Mouse (Mus musculus): Measurements from ENCODE around the gene Grk1. TPM values are rescaled to one million over a fixed set of nuclear protein-coding genes. Genes with fewer than 3 reads are reported as not detected.

Grk1 gene
- total and polyA plus RNA-seq, 2 experiments from 2014 or later: 0.02 to 0.14 TPM

- no peaks in the 10 kb centered on the region for H3K4me1 ChIP-seq (ENCODE audit: insufficient read depth)
- H3K27ac ChIP-seq (ENCODE audit: low read depth, low read length): no peak overlapping the region
- H3K9me3 ChIP-seq (ENCODE audit: low read length): no peaks in the 10 kb centered on the region
- no peak overlapping the region for H3K4me3 ChIP-seq (ENCODE audit: low read depth, low read length)
- DNase-seq (no peak), ATAC-seq (no peak)
- H3K27me3 ChIP-seq (ENCODE audit: insufficient read depth, low read length): no peaks in the 10 kb centered on the region; the same call in 1 of the 2 replicates
- H3K36me3 ChIP-seq (ENCODE audit: insufficient read depth): no peaks in the 10 kb centered on the region
- 93% methylated on average over 2 of the region's 2 CpGs for WGBS
- no peak for TF ChIP-seq CTCF (IDR thresholded peaks at IDR 0.05; ENCODE audit: low read depth)
- no peak overlapping the region for H3K9ac ChIP-seq
- no peak overlapping the region for H3K4me2 ChIP-seq (ENCODE audit: low read depth)
Measured at GRCm38 (mm10) chr8:13442152-13442551, 37.3 kb downstream of the Grk1 start.

GRCm38 (mm10) chr8:13446456-13446855 lies 41.6 kb downstream of the Grk1 start:
- Histone ChIP-seq H3K27me3 (ENCODE audit: insufficient read depth, low read length) (no peaks in the 10 kb centered on the region), H3K27ac (ENCODE audit: low read depth, low read length) (no peak overlapping the region)
- 90% methylated on average over 6 of the region's 6 CpGs for WGBS

GRCm38 (mm10) chr8:13448145-13448544 lies 43.3 kb downstream of the Grk1 start:
- DNase-seq: no peak
- 70% methylated on average over 4 of the region's 4 CpGs for WGBS
- no peak for ATAC-seq
- no peak for TF ChIP-seq CTCF (IDR thresholded peaks at IDR 0.05; ENCODE audit: low read depth)
- Histone ChIP-seq H3K27ac (ENCODE audit: low read depth, low read length) (no peak overlapping the region), H3K9ac (no peak overlapping the region), H3K9me3 (ENCODE audit: low read length) (no peaks in the 10 kb centered on the region), H3K4me1 (ENCODE audit: insufficient read depth) (no peaks in the 10 kb centered on the region), H3K4me2 (ENCODE audit: low read depth) (no peak overlapping the region), H3K36me3 (ENCODE audit: insufficient read depth) (no peaks in the 10 kb centered on the region), H3K4me3 (ENCODE audit: low read depth, low read length) (no peak overlapping the region), H3K27me3 (ENCODE audit: insufficient read depth, low read length) (no peaks in the 10 kb centered on the region)

More at GRCm38 (mm10) chr8:13446456-13446855, 41.6 kb downstream of the Grk1 start:
- Histone ChIP-seq H3K4me1 (ENCODE audit: insufficient read depth) (no peaks in the 10 kb centered on the region), H3K4me2 (ENCODE audit: low read depth) (no peak overlapping the region), H3K9ac (no peak overlapping the region), H3K9me3 (ENCODE audit: low read length) (no peaks in the 10 kb centered on the region), H3K4me3 (ENCODE audit: low read depth, low read length) (no peak overlapping the region), H3K36me3 (ENCODE audit: insufficient read depth) (no peaks in the 10 kb centered on the region)
- DNase-seq (no peak), ATAC-seq (no peak)
- TF ChIP-seq CTCF (IDR thresholded peaks at IDR 0.05; ENCODE audit: low read depth): no peak

- Histone ChIP-seq H3K4me2 (ENCODE audit: low read depth) (no peak overlapping the region), H3K9ac (no peak overlapping the region), H3K36me3 (ENCODE audit: insufficient read depth) (no peaks in the 10 kb centered on the region), H3K9me3 (ENCODE audit: low read length) (no peaks in the 10 kb centered on the region), H3K27ac (ENCODE audit: low read depth, low read length) (no peak overlapping the region), H3K27me3 (ENCODE audit: insufficient read depth, low read length) (no peaks in the 10 kb centered on the region), H3K4me3 (ENCODE audit: low read depth, low read length) (no peak overlapping the region), H3K4me1 (ENCODE audit: insufficient read depth) (peaks cover 3% of the 10 kb centered on the region; the same call in 1 of the 2 replicates)
- DNase-seq (no peak), ATAC-seq (no peak)
- no peak for TF ChIP-seq CTCF (IDR thresholded peaks at IDR 0.05; ENCODE audit: low read depth)
- WGBS: 78% methylated on average over 6 of the region's 6 CpGs
Measured at GRCm38 (mm10) chr8:13451747-13452277, 46.9 kb downstream of the Grk1 start.

- H3K27ac ChIP-seq (ENCODE audit: low read depth, low read length): 0 out of 2 replicates have a peak overlapping the region, but pooled peaks have one; percentile 9
- WGBS: 40% methylated on average over 8 of the region's 8 CpGs
- TF ChIP-seq CTCF (IDR thresholded peaks at IDR 0.05; ENCODE audit: low read depth): no peak
Measured at GRCm38 (mm10) chr8:13454341-13455113, 49.6 kb downstream of the Grk1 start.

GRCm38 (mm10) chr8:13455295-13455694 lies 50.4 kb downstream of the Grk1 start:
- peaks cover 3% of the 10 kb centered on the region; the same call in 1 of the 2 replicates for H3K4me1 ChIP-seq (ENCODE audit: insufficient read depth)
- TF ChIP-seq CTCF (IDR thresholded peaks at IDR 0.05; ENCODE audit: low read depth): peak; percentile 70
- H3K9me3 ChIP-seq (ENCODE audit: low read length): no peaks in the 10 kb centered on the region
- H3K4me3 ChIP-seq (ENCODE audit: low read depth, low read length): no peak overlapping the region
- H3K4me2 ChIP-seq (ENCODE audit: low read depth): no peak overlapping the region
- DNase-seq (peak; percentile 36), ATAC-seq (peak; percentile 39; the same call in 1 of the 2 replicates)
- H3K36me3 ChIP-seq (ENCODE audit: insufficient read depth): no peaks in the 10 kb centered on the region
- 29% methylated on average over 2 of the region's 2 CpGs for WGBS
- H3K9ac ChIP-seq: no peak overlapping the region
- H3K27ac ChIP-seq (ENCODE audit: low read depth, low read length): no peak overlapping the region
- no peaks in the 10 kb centered on the region for H3K27me3 ChIP-seq (ENCODE audit: insufficient read depth, low read length)

More at GRCm38 (mm10) chr8:13454341-13455113, 49.6 kb downstream of the Grk1 start:
- no peaks in the 10 kb centered on the region for H3K27me3 ChIP-seq (ENCODE audit: insufficient read depth, low read length)
- peaks cover 3% of the 10 kb centered on the region; the same call in 1 of the 2 replicates for H3K4me1 ChIP-seq (ENCODE audit: insufficient read depth)
- no peak overlapping the region for H3K9ac ChIP-seq
- no peak overlapping the region for H3K4me2 ChIP-seq (ENCODE audit: low read depth)
- DNase-seq (peak; percentile 54), ATAC-seq (peak; percentile 94)
- H3K36me3 ChIP-seq (ENCODE audit: insufficient read depth): no peaks in the 10 kb centered on the region
- H3K9me3 ChIP-seq (ENCODE audit: low read length): no peaks in the 10 kb centered on the region
- no peak overlapping the region for H3K4me3 ChIP-seq (ENCODE audit: low read depth, low read length)

GRCm38 (mm10) chr8:13459431-13459830 lies 54.5 kb downstream of the Grk1 start:
- 89% methylated on average over 4 of the region's 4 CpGs for WGBS
- TF ChIP-seq CTCF (IDR thresholded peaks at IDR 0.05; ENCODE audit: low read depth): no peak
- H3K9ac ChIP-seq: no peak overlapping the region
- no peak overlapping the region for H3K4me3 ChIP-seq (ENCODE audit: low read depth, low read length)
- no peaks in the 10 kb centered on the region for H3K27me3 ChIP-seq (ENCODE audit: insufficient read depth, low read length)
- H3K36me3 ChIP-seq (ENCODE audit: insufficient read depth): no peaks in the 10 kb centered on the region
- no peak overlapping the region for H3K4me2 ChIP-seq (ENCODE audit: low read depth)
- no peak for ATAC-seq
- H3K27ac ChIP-seq (ENCODE audit: low read depth, low read length): no peak overlapping the region
- no peak for DNase-seq
- peaks cover 2% of the 10 kb centered on the region; the same call in 1 of the 2 replicates for H3K4me1 ChIP-seq (ENCODE audit: insufficient read depth)
- H3K9me3 ChIP-seq (ENCODE audit: low read length): no peaks in the 10 kb centered on the region
